Mouse (Mus musculus) heart, adult 2 months (tissue): ENCODE measurements around the gene Rnf150.

ENCODE experiments used
- CTCF ChIP-seq: fragments of 200-600 bp; IDR thresholded peaks from 2 replicates; pipeline ENCODE4 v1.8.1; 2022; ENCODE audit warnings: antibody characterized with exemption, mild to moderate bottlenecking, moderate library complexity
- EP300 ChIP-seq: fragments of 200-500 bp; IDR thresholded peaks from 2 replicates; pipeline ENCODE4 v1.6.1; 2011; ENCODE audit warnings: low read depth, low read length, control low read depth; ENCODE audit not compliant: insufficient read depth
- POLR2A ChIP-seq: fragments of 200-500 bp; IDR thresholded peaks from 2 replicates; pipeline ENCODE4 v1.6.1; 2011; ENCODE audit warnings: mild to moderate bottlenecking, low read depth, low read length, control low read depth; ENCODE audit not compliant: insufficient read depth

DNA sequence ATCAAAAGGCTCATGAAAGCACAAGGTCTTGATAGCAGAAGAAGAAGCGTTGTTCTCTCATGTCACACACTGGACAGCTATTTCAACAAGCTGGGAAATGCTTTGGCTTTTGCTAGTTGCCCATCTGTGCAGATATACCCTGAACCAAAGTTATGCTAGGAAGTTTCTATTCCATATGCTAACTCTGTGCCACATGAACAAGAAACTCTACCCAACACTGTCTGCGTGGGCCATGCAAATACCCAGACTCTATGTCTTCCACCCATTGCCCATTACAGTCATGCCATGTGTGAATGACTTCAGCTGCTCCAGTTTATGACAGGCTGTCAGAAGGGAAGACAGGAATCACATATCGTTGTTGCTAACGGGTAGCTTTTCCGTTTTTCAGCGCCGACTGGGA lies 140.0 kb downstream of the Rnf150 start:
- TF ChIP-seq CTCF, result no peak
- TF ChIP-seq POLR2A, result no peak
- no peak for TF ChIP-seq EP300
